Mouse (Mus musculus) liver, embryonic 14.5 days (tissue): Measurements from ENCODE around the gene Sbk1.

Experiments
- CTCF ChIP-seq: IDR thresholded peaks from 2 replicates; pipeline ENCODE4 v1.5.1; 2016; ENCODE audit warnings: antibody characterized with exemption, low read depth, control low read depth
- EP300 ChIP-seq: IDR thresholded peaks from 2 replicates; pipeline ENCODE4 v1.6.1; 2016; ENCODE audit warnings: antibody characterized with exemption, low read depth

DNA sequence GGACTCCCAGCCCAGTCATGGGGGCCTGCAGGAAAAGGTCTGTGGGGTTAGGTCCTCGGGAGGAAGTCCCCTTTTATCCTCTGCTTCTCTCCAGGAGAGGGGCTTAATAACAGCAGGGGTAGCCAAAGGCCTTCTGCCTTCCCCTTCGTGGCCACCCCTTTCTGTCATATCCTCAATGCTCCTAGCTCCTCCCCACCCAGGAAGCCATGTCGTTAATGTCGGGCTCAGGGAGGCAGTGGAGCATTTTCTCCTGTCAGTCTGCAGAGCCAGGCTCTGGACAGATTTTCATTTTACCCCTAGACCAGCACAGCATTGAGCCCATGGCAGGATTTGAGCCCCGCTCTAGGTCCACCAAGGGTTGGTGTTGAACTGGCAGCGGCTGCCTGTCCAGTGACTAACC is 3.9 kb downstream of the Sbk1 start:
- TF ChIP-seq CTCF (no peak), EP300 (no peak)
